Mouse (Mus musculus) forebrain, embryonic 16.5 days (tissue): ENCODE measurements around the gene Ddx49. TPM values are rescaled to one million over a fixed set of nuclear protein-coding genes. Genes with fewer than 3 reads are reported as not detected.

Experiments
- ATAC-seq: fragments of 200-750 bp; cut with Nextera tagmentation; 2 replicates; pipeline ENCODE4 v1.8.0; 2017; ENCODE audit warnings: mild to moderate bottlenecking, moderate library complexity
- H3K27ac ChIP-seq: fragments of 300-500 bp; sonication (generic); 2 replicates; pipeline ENCODE4 v1.5.1; 2014; ENCODE audit warnings: low read length, control low read depth
- H3K27me3 ChIP-seq: fragments of 300-500 bp; sonication (generic); replicated peaks from 2 replicates; pipeline ENCODE4 v1.6.1; 2014; ENCODE audit warnings: low read length; ENCODE audit not compliant: control insufficient read depth, insufficient read depth
- H3K36me3 ChIP-seq: fragments of 300-500 bp; sonication (generic); 2 replicates; pipeline ENCODE4 v1.6.1; 2014; ENCODE audit not compliant: control insufficient read depth, insufficient read depth
- H3K4me1 ChIP-seq: fragments of 300-500 bp; sonication (generic); replicated peaks from 2 replicates; pipeline ENCODE4 v1.6.1; 2014; ENCODE audit warnings: low read length; ENCODE audit not compliant: control insufficient read depth, insufficient read depth
- H3K4me2 ChIP-seq: fragments of 300-500 bp; sonication (generic); 2 replicates; pipeline ENCODE4 v1.6.1; 2014; ENCODE audit warnings: mild to moderate bottlenecking, low read length, control low read depth
- H3K4me3 ChIP-seq: fragments of 300-500 bp; sonication (generic); replicated peaks from 2 replicates; pipeline ENCODE4 v1.5.1; 2014; ENCODE audit warnings: mild to moderate bottlenecking, low read length, control low read depth
- H3K9ac ChIP-seq: fragments of 300-500 bp; sonication (generic); replicated peaks from 2 replicates; pipeline ENCODE4 v1.6.1; 2014; ENCODE audit warnings: low read depth, low read length, control low read depth
- H3K9me3 ChIP-seq: fragments of 300-500 bp; sonication (generic); 2 replicates; pipeline ENCODE4 v1.6.1; 2016; ENCODE audit warnings: low read length; ENCODE audit not compliant: control insufficient read depth
- WGBS: fragments of 180-500 bp; shearing (Covaris S2); extraction: QIAGEN DNeasy Blood & Tissue Kit; methylation state at CpG from one replicate; pipeline ENCODE4 v1.1.7; 2014; 5-methylcytosine and 5-hydroxymethylcytosine counted together
- polyA plus RNA-seq: library from polyadenylated mRNA; unstranded; fragments of >200 nt; fragmentation: Nextera tagmentation; extraction: Ambion mirVana; gene quantifications from 2 replicates; pipeline ENCODE4 v1.2.1, GENCODE M21; 2015

Ddx49 gene
- polyA plus RNA-seq, 1 experiment from 2014 or later, result 53.7 TPM

GRCm38 (mm10) chr8:70293988-70294405 is 8.3 kb downstream of the Ddx49 start:
- 74% methylated on average over 5 of the region's 5 CpGs for WGBS
- no peak for ATAC-seq
- peaks cover 47% of the 10 kb centered on the region for H3K36me3 ChIP-seq

GRCm38 (mm10) chr8:70286737-70287136 is 15.6 kb downstream of the Ddx49 start:
- Histone ChIP-seq H3K4me3 (no peak overlapping the region), H3K4me2 (no peak overlapping the region), H3K27ac (no peak overlapping the region), H3K4me1 (peaks cover 11% of the 10 kb centered on the region), H3K27me3 (no peaks in the 10 kb centered on the region), H3K36me3 (peaks cover 30% of the 10 kb centered on the region), H3K9ac (no peak overlapping the region), H3K9me3 (no peaks in the 10 kb centered on the region)
- WGBS, result 91% methylated on average over 8 of the region's 8 CpGs
- no peak for ATAC-seq

More at GRCm38 (mm10) chr8:70293988-70294405, 8.3 kb downstream of the Ddx49 start:
- H3K9ac ChIP-seq, result no peak overlapping the region
- no peak overlapping the region for H3K4me2 ChIP-seq
- H3K4me1 ChIP-seq, result no peaks in the 10 kb centered on the region
- no peaks in the 10 kb centered on the region for H3K9me3 ChIP-seq
- H3K4me3 ChIP-seq, result no peak overlapping the region
- no peaks in the 10 kb centered on the region for H3K27me3 ChIP-seq
- no peak overlapping the region for H3K27ac ChIP-seq

GRCm38 (mm10) chr8:70285304-70285703 is 17.0 kb downstream of the Ddx49 start:
- Histone ChIP-seq H3K36me3 (peaks cover 24% of the 10 kb centered on the region), H3K4me2 (no peak overlapping the region), H3K9ac (no peak overlapping the region), H3K4me1 (peaks cover 11% of the 10 kb centered on the region), H3K27me3 (no peaks in the 10 kb centered on the region), H3K4me3 (no peak overlapping the region), H3K27ac (no peak overlapping the region), H3K9me3 (no peaks in the 10 kb centered on the region)
- 97% methylated on average over 15 of the region's 15 CpGs for WGBS
- no peak for ATAC-seq

GRCm38 (mm10) chr8:70284421-70284820 is 17.9 kb downstream of the Ddx49 start:
- peaks cover 11% of the 10 kb centered on the region for H3K4me1 ChIP-seq
- H3K27me3 ChIP-seq, result no peaks in the 10 kb centered on the region
- H3K4me3 ChIP-seq, result no peak overlapping the region
- H3K36me3 ChIP-seq, result peaks cover 20% of the 10 kb centered on the region
- H3K4me2 ChIP-seq, result no peak overlapping the region
- no peaks in the 10 kb centered on the region for H3K9me3 ChIP-seq
- WGBS, result 86% methylated on average over 5 of the region's 5 CpGs
- no peak for ATAC-seq
- no peak overlapping the region for H3K27ac ChIP-seq
- no peak overlapping the region for H3K9ac ChIP-seq

- Histone ChIP-seq H3K36me3 (peaks cover 20% of the 10 kb centered on the region), H3K4me2 (peak overlapping the region; percentile 91), H3K4me1 (peaks cover 11% of the 10 kb centered on the region), H3K9ac (peak overlapping the region; percentile 85), H3K27ac (peak overlapping the region; percentile 71), H3K9me3 (no peaks in the 10 kb centered on the region), H3K4me3 (peak overlapping the region; percentile 68), H3K27me3 (no peaks in the 10 kb centered on the region)
- ATAC-seq, result peak; percentile 63
- WGBS, result 0% methylated on average over 30 of the region's 55 CpGs
Measured at GRCm38 (mm10) chr8:70283136-70284077, 18.9 kb downstream of the Ddx49 start.

GRCm38 (mm10) chr8:70282603-70283135 is 19.6 kb downstream of the Ddx49 start, which contains the start of gene Homer3:
TSS of gene Homer3 (plus strand) at chr8:70282827.
- H3K9me3 ChIP-seq, result no peaks in the 10 kb centered on the region

DNA sequence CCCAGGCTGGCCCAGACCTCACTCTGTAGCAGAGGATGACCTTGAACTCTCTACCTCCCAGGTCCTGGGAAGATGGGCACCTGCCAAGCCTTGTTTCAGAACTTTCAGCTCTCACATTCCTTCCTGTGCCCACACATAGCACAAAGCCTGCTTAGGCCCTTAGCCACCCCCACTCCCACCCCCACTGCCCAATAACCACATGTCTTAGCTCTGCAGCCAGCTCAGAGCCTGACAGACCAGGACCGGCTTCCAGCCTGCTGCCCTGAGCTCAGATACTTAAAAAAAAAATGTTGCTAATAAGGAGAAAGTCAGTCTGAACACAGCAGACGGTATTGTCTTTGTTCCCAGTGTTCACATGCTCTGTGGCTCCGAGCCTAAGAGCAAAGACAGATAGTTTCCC is 21.3 kb downstream of the Ddx49 start:
- H3K4me2 ChIP-seq, result no peak overlapping the region
- H3K36me3 ChIP-seq, result peaks cover 6% of the 10 kb centered on the region
- no peaks in the 10 kb centered on the region for H3K27me3 ChIP-seq
- no peaks in the 10 kb centered on the region for H3K9me3 ChIP-seq
- 31% methylated on average over 3 of the region's 3 CpGs for whole genome bisulfite sequencing
- H3K27ac ChIP-seq, result no peak overlapping the region
- H3K9ac ChIP-seq, result no peak overlapping the region
- no peak for ATAC-seq
- H3K4me1 ChIP-seq, result peaks cover 11% of the 10 kb centered on the region
- no peak overlapping the region for H3K4me3 ChIP-seq

More at GRCm38 (mm10) chr8:70282603-70283135, 19.6 kb downstream of the Ddx49 start, which contains the start of gene Homer3:
- H3K9ac ChIP-seq, result peak within 1 kb of the TSS; percentile 85
- peaks cover 20% of the 10 kb centered on the region for H3K36me3 ChIP-seq
- no peaks in the 10 kb centered on the region for H3K27me3 ChIP-seq
- H3K4me1 ChIP-seq, result peaks cover 11% of the 10 kb centered on the region
- peak; percentile 85 for ATAC-seq
- H3K27ac ChIP-seq, result peak within 1 kb of the TSS; percentile 71
- peak within 1 kb of the TSS; percentile 68 for H3K4me3 ChIP-seq
- 0% methylated on average over 34 of the region's 36 CpGs for WGBS
- peak within 1 kb of the TSS; percentile 91 for H3K4me2 ChIP-seq

- ATAC-seq, result no peak
- 69% methylated on average over 8 of the region's 8 CpGs for WGBS
- H3K27ac ChIP-seq, result no peak overlapping the region
- no peak overlapping the region for H3K4me2 ChIP-seq
- no peak overlapping the region for H3K4me3 ChIP-seq
- no peak overlapping the region for H3K9ac ChIP-seq
- H3K27me3 ChIP-seq, result no peaks in the 10 kb centered on the region
- no peaks in the 10 kb centered on the region for H3K36me3 ChIP-seq
- H3K4me1 ChIP-seq, result peaks cover 8% of the 10 kb centered on the region
- no peaks in the 10 kb centered on the region for H3K9me3 ChIP-seq
Measured at GRCm38 (mm10) chr8:70279266-70279665, 23.0 kb downstream of the Ddx49 start.

DNA sequence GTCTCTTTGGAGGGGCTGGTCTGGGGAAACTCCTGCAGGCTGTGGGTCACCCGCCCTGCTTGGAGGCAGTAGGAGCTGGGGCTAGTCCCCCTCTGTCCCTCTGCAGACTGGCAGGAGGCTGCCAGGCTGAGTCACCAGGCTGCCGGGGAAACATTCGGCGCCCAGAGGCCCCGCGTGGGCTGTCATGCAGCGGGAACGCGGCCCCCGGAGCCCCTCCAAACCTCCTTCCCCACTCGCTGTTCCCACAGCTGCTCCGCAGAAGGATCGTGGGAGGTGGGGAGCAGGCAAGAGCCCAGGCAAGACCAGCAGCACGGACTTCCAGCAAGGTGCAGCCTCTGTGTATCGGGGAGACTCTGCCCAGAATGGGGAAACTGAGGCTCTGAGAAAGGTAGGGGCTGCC is 24.1 kb downstream of the Ddx49 start:
- Histone ChIP-seq H3K4me3 (no peak overlapping the region), H3K36me3 (no peaks in the 10 kb centered on the region), H3K27ac (no peak overlapping the region), H3K9ac (no peak overlapping the region), H3K9me3 (no peaks in the 10 kb centered on the region), H3K27me3 (no peaks in the 10 kb centered on the region), H3K4me2 (no peak overlapping the region), H3K4me1 (peaks cover 3% of the 10 kb centered on the region)
- no peak for ATAC-seq
- WGBS, result 59% methylated on average over 15 of the region's 15 CpGs
